Mouse (Mus musculus) adrenal gland, adult 2 months (tissue): Measurements from ENCODE around the gene Kcnk2. TPM values are rescaled to one million over a fixed set of nuclear protein-coding genes. Genes with fewer than 3 reads are reported as not detected.
A peak's percentile ranks its signal among the peaks of the same experiment; 100 is the strongest.
"Not testable (repeated sequence)": the region's sequence is repeated elsewhere in the genome, so short reads cannot be mapped to it uniquely, and the experiment has no call there.

Source experiments
- DNase-seq: peaks from one replicate; pipeline ENCODE4 v3.0.0; 2021
- polyA plus RNA-seq: library from polyadenylated mRNA; depleted of rRNA; stranded (reverse); fragments of >200 nt; gene quantifications from 2 replicates; pipeline ENCODE4 v1.2.3, GENCODE M21; 2012
- total RNA-seq, 2 experiments: library from RNA; stranded (reverse); gene quantifications; 2 replicates each; pipeline ENCODE4 v1.2.3; 2021

Gene Kcnk2
- total and polyA plus RNA-seq, 3 experiments: 11.6 to 28.2 (median 20.8) TPM

GRCm38 (mm10) chr1:189343301-189344251, 58.5 kb downstream of the Kcnk2 start:
- DNase-seq: peak; percentile 52

- DNase-seq: peak; percentile 17
Observed at GRCm38 (mm10) chr1:189342416-189343104, 59.5 kb downstream of the Kcnk2 start.

- no peak for DNase-seq
Observed at GRCm38 (mm10) chr1:189341381-189341917, 60.6 kb downstream of the Kcnk2 start.

GRCm38 (mm10) chr1:189315896-189316295, 86.2 kb downstream of the Kcnk2 start:
- peak; percentile 10 for DNase-seq

- DNase-seq: no peak
Observed at GRCm38 (mm10) chr1:189314495-189314894, 87.6 kb downstream of the Kcnk2 start.

GRCm38 (mm10) chr1:189313750-189314149, 88.3 kb downstream of the Kcnk2 start:
- DNase-seq: no peak

GRCm38 (mm10) chr1:189310145-189310544, 91.9 kb downstream of the Kcnk2 start:
- no peak for DNase-seq

- no peak for DNase-seq
Observed at GRCm38 (mm10) chr1:189304988-189305522, 97.0 kb downstream of the Kcnk2 start.

- peak; percentile 17 for DNase-seq
Observed at GRCm38 (mm10) chr1:189303001-189303400, 99.1 kb downstream of the Kcnk2 start.

GRCm38 (mm10) chr1:189293679-189294406, 108.2 kb downstream of the Kcnk2 start:
- DNase-seq: peak; percentile 76

- no peak for DNase-seq
Observed at GRCm38 (mm10) chr1:189290885-189291284, 111.2 kb downstream of the Kcnk2 start.

GRCm38 (mm10) chr1:189288948-189289347, 113.1 kb downstream of the Kcnk2 start:
- no peak for DNase-seq

- DNase-seq: no peak
Observed at GRCm38 (mm10) chr1:189272281-189272680, 129.8 kb downstream of the Kcnk2 start.

GRCm38 (mm10) chr1:189253631-189254030, 148.4 kb downstream of the Kcnk2 start:
- no peak for DNase-seq

GRCm38 (mm10) chr1:189253207-189253606, 148.9 kb downstream of the Kcnk2 start:
- no peak for DNase-seq

- not testable (repeated sequence) for DNase-seq
Observed at GRCm38 (mm10) chr1:189243206-189243605, 158.9 kb downstream of the Kcnk2 start.

- DNase-seq: no peak
Observed at GRCm38 (mm10) chr1:189235261-189235660, 166.8 kb downstream of the Kcnk2 start.

GRCm38 (mm10) chr1:189232829-189233228, 169.2 kb downstream of the Kcnk2 start:
- DNase-seq: no peak

- peak; percentile 22 for DNase-seq
Observed at GRCm38 (mm10) chr1:189228222-189229084, 173.6 kb downstream of the Kcnk2 start.

- no peak for DNase-seq
Observed at GRCm38 (mm10) chr1:189227479-189227878, 174.6 kb downstream of the Kcnk2 start.

- DNase-seq: no peak
Observed at GRCm38 (mm10) chr1:189219051-189219450, 183.0 kb downstream of the Kcnk2 start.
